Mouse (Mus musculus): ENCODE data around the gene Fbn1. TPM values are rescaled to one million over a fixed set of nuclear protein-coding genes. Genes with fewer than 3 reads are reported as not detected.

Fbn1 gene
- polyA plus RNA-seq, 1 experiment from 2014 or later: 2.1 TPM

GRCm38 (mm10) chr2:125355216-125355971, 152.4 kb downstream of the Fbn1 start:
- no peaks in the 10 kb centered on the region for H3K9me3 ChIP-seq (ENCODE audit: control insufficient read depth, low read length)
- no peak overlapping the region for H3K4me3 ChIP-seq (ENCODE audit: low read length)
- H3K27ac ChIP-seq (ENCODE audit: low read depth, low read length): no peak overlapping the region; the same call in 1 of the 2 replicates
- H3K4me1 ChIP-seq (ENCODE audit: control insufficient read depth, insufficient read depth, low read depth, low read length): peaks cover 3% of the 10 kb centered on the region; the same call in 1 of the 2 replicates
- no peak for ATAC-seq
- H3K9ac ChIP-seq (ENCODE audit: low read depth, low read length): no peak overlapping the region
- peaks cover 3% of the 10 kb centered on the region; the same call in 1 of the 2 replicates for H3K36me3 ChIP-seq (ENCODE audit: control insufficient read depth, insufficient read depth, low read length)
- WGBS: 64% methylated on average over 11 of the region's 11 CpGs
- no peaks in the 10 kb centered on the region for H3K27me3 ChIP-seq (replicated peaks; ENCODE audit: control insufficient read depth, insufficient read depth, low read length)
- peak overlapping the region; percentile 12; the same call in 1 of the 2 replicates for H3K4me2 ChIP-seq (ENCODE audit: low read length)

- ATAC-seq: no peak
- no peaks in the 10 kb centered on the region for H3K27me3 ChIP-seq (replicated peaks; ENCODE audit: control insufficient read depth, insufficient read depth, low read length)
- H3K9ac ChIP-seq (ENCODE audit: low read depth, low read length): no peak overlapping the region
- WGBS: 81% methylated on average over 11 of the region's 11 CpGs
- H3K36me3 ChIP-seq (ENCODE audit: control insufficient read depth, insufficient read depth, low read length): no peaks in the 10 kb centered on the region; the same call in 1 of the 2 replicates
- H3K9me3 ChIP-seq (ENCODE audit: control insufficient read depth, low read length): no peaks in the 10 kb centered on the region
- peaks cover 3% of the 10 kb centered on the region; the same call in 1 of the 2 replicates for H3K4me1 ChIP-seq (ENCODE audit: control insufficient read depth, insufficient read depth, low read depth, low read length)
- no peak overlapping the region for H3K27ac ChIP-seq (ENCODE audit: low read depth, low read length)
- H3K4me2 ChIP-seq (ENCODE audit: low read length): no peak overlapping the region; the same call in 1 of the 2 replicates
- no peak overlapping the region for H3K4me3 ChIP-seq (ENCODE audit: low read length)
Observed at GRCm38 (mm10) chr2:125354587-125354986, 153.2 kb downstream of the Fbn1 start.

GRCm38 (mm10) chr2:125349144-125349543, 158.6 kb downstream of the Fbn1 start:
- H3K36me3 ChIP-seq (ENCODE audit: control insufficient read depth, insufficient read depth, low read length): no peaks in the 10 kb centered on the region; the same call in 1 of the 2 replicates
- H3K4me2 ChIP-seq (ENCODE audit: low read length): no peak overlapping the region
- WGBS: 96% methylated on average over 5 of the region's 5 CpGs
- H3K4me3 ChIP-seq (ENCODE audit: low read length): no peak overlapping the region
- no peaks in the 10 kb centered on the region for H3K4me1 ChIP-seq (ENCODE audit: control insufficient read depth, insufficient read depth, low read depth, low read length)
- no peaks in the 10 kb centered on the region for H3K27me3 ChIP-seq (replicated peaks; ENCODE audit: control insufficient read depth, insufficient read depth, low read length)
- no peak for ATAC-seq
- no peaks in the 10 kb centered on the region for H3K9me3 ChIP-seq (ENCODE audit: control insufficient read depth, low read length)
- no peak overlapping the region for H3K9ac ChIP-seq (ENCODE audit: low read depth, low read length)
- H3K27ac ChIP-seq (ENCODE audit: low read depth, low read length): no peak overlapping the region

GRCm38 (mm10) chr2:125342181-125342950, 165.4 kb downstream of the Fbn1 start:
- Histone ChIP-seq H3K27ac (ENCODE audit: low read depth, low read length) (no peak overlapping the region), H3K4me2 (ENCODE audit: low read length) (no peak overlapping the region), H3K36me3 (ENCODE audit: control insufficient read depth, insufficient read depth, low read length) (peaks cover 4% of the 10 kb centered on the region; the same call in 1 of the 2 replicates), H3K4me1 (ENCODE audit: control insufficient read depth, insufficient read depth, low read depth, low read length) (no peaks in the 10 kb centered on the region), H3K9me3 (ENCODE audit: control insufficient read depth, low read length) (no peaks in the 10 kb centered on the region), H3K9ac (ENCODE audit: low read depth, low read length) (no peak overlapping the region), H3K4me3 (ENCODE audit: low read length) (no peak overlapping the region), H3K27me3 (replicated peaks; ENCODE audit: control insufficient read depth, insufficient read depth, low read length) (no peaks in the 10 kb centered on the region)
- ATAC-seq: no peak
- 94% methylated on average over 21 of the region's 21 CpGs for WGBS

- Histone ChIP-seq H3K9ac (ENCODE audit: low read depth, low read length) (no peak overlapping the region), H3K4me2 (ENCODE audit: low read length) (no peak overlapping the region), H3K4me1 (ENCODE audit: control insufficient read depth, insufficient read depth, low read depth, low read length) (no peaks in the 10 kb centered on the region), H3K36me3 (ENCODE audit: control insufficient read depth, insufficient read depth, low read length) (peaks cover 4% of the 10 kb centered on the region; the same call in 1 of the 2 replicates), H3K27ac (ENCODE audit: low read depth, low read length) (no peak overlapping the region), H3K9me3 (ENCODE audit: control insufficient read depth, low read length) (no peaks in the 10 kb centered on the region), H3K27me3 (replicated peaks; ENCODE audit: control insufficient read depth, insufficient read depth, low read length) (no peaks in the 10 kb centered on the region), H3K4me3 (ENCODE audit: low read length) (no peak overlapping the region)
- 77% methylated on average over 5 of the region's 5 CpGs for WGBS
- ATAC-seq: no peak
Observed at GRCm38 (mm10) chr2:125340381-125340780, 167.4 kb downstream of the Fbn1 start.

- H3K9ac ChIP-seq (ENCODE audit: low read depth, low read length): no peak overlapping the region
- H3K4me2 ChIP-seq (ENCODE audit: low read length): no peak overlapping the region
- H3K9me3 ChIP-seq (ENCODE audit: control insufficient read depth, low read length): no peaks in the 10 kb centered on the region
- peaks cover under 1% of the 10 kb centered on the region for H3K36me3 ChIP-seq (ENCODE audit: control insufficient read depth, insufficient read depth, low read length)
- H3K4me3 ChIP-seq (ENCODE audit: low read length): no peak overlapping the region
- WGBS: 91% methylated on average over 3 of the region's 3 CpGs
- H3K4me1 ChIP-seq (ENCODE audit: control insufficient read depth, insufficient read depth, low read depth, low read length): no peaks in the 10 kb centered on the region
- H3K27me3 ChIP-seq (replicated peaks; ENCODE audit: control insufficient read depth, insufficient read depth, low read length): no peaks in the 10 kb centered on the region
- H3K27ac ChIP-seq (ENCODE audit: low read depth, low read length): no peak overlapping the region
- no peak for ATAC-seq
Observed at GRCm38 (mm10) chr2:125337239-125337638, 170.6 kb downstream of the Fbn1 start.

- Histone ChIP-seq H3K36me3 (ENCODE audit: control insufficient read depth, insufficient read depth, low read length) (peaks cover 6% of the 10 kb centered on the region), H3K4me1 (ENCODE audit: control insufficient read depth, insufficient read depth, low read depth, low read length) (no peaks in the 10 kb centered on the region), H3K9ac (ENCODE audit: low read depth, low read length) (no peak overlapping the region), H3K27ac (ENCODE audit: low read depth, low read length) (no peak overlapping the region), H3K27me3 (replicated peaks; ENCODE audit: control insufficient read depth, insufficient read depth, low read length) (no peaks in the 10 kb centered on the region), H3K9me3 (ENCODE audit: control insufficient read depth, low read length) (no peaks in the 10 kb centered on the region), H3K4me3 (ENCODE audit: low read length) (no peak overlapping the region), H3K4me2 (ENCODE audit: low read length) (no peak overlapping the region)
- no peak for ATAC-seq
- WGBS: 93% methylated on average over 11 of the region's 11 CpGs
Observed at GRCm38 (mm10) chr2:125335206-125335605, 172.6 kb downstream of the Fbn1 start.

GRCm38 (mm10) chr2:125334163-125334562, 173.6 kb downstream of the Fbn1 start:
- Histone ChIP-seq H3K9ac (ENCODE audit: low read depth, low read length) (no peak overlapping the region), H3K4me3 (ENCODE audit: low read length) (no peak overlapping the region), H3K4me1 (ENCODE audit: control insufficient read depth, insufficient read depth, low read depth, low read length) (no peaks in the 10 kb centered on the region), H3K27ac (ENCODE audit: low read depth, low read length) (no peak overlapping the region), H3K36me3 (ENCODE audit: control insufficient read depth, insufficient read depth, low read length) (peaks cover 6% of the 10 kb centered on the region), H3K9me3 (ENCODE audit: control insufficient read depth, low read length) (no peaks in the 10 kb centered on the region), H3K4me2 (ENCODE audit: low read length) (no peak overlapping the region), H3K27me3 (replicated peaks; ENCODE audit: control insufficient read depth, insufficient read depth, low read length) (no peaks in the 10 kb centered on the region)
- WGBS: 81% methylated on average over 4 of the region's 4 CpGs
- ATAC-seq: no peak

GRCm38 (mm10) chr2:125331581-125331980, 176.2 kb downstream of the Fbn1 start:
- H3K9me3 ChIP-seq (ENCODE audit: control insufficient read depth, low read length): no peaks in the 10 kb centered on the region
- no peak overlapping the region for H3K4me2 ChIP-seq (ENCODE audit: low read length)
- no peaks in the 10 kb centered on the region for H3K4me1 ChIP-seq (ENCODE audit: control insufficient read depth, insufficient read depth, low read depth, low read length)
- no peak overlapping the region for H3K4me3 ChIP-seq (ENCODE audit: low read length)
- H3K9ac ChIP-seq (ENCODE audit: low read depth, low read length): no peak overlapping the region
- no peak for ATAC-seq
- H3K27ac ChIP-seq (ENCODE audit: low read depth, low read length): no peak overlapping the region
- no peaks in the 10 kb centered on the region for H3K27me3 ChIP-seq (replicated peaks; ENCODE audit: control insufficient read depth, insufficient read depth, low read length)
- peaks cover 6% of the 10 kb centered on the region; the same call in 1 of the 2 replicates for H3K36me3 ChIP-seq (ENCODE audit: control insufficient read depth, insufficient read depth, low read length)
- 86% methylated on average over 7 of the region's 7 CpGs for WGBS
